Mouse (Mus musculus) embryonic fibroblast, embryonic 13.5 days (primary cell): ENCODE measurements around the gene Cfap157.

ENCODE experiments used
- CTCF ChIP-seq: IDR thresholded peaks from 2 replicates; pipeline ENCODE4 v1.5.1; 2011; ENCODE audit warnings: mild to moderate bottlenecking, control low read depth, low read length, moderate library complexity, borderline replicate concordance; ENCODE audit not compliant: insufficient read depth
- POLR2A ChIP-seq: IDR thresholded peaks from 2 replicates; pipeline ENCODE4 v1.6.1; 2011; ENCODE audit warnings: low read depth, mild to moderate bottlenecking, control low read depth, low read length, moderate library complexity

DNA sequence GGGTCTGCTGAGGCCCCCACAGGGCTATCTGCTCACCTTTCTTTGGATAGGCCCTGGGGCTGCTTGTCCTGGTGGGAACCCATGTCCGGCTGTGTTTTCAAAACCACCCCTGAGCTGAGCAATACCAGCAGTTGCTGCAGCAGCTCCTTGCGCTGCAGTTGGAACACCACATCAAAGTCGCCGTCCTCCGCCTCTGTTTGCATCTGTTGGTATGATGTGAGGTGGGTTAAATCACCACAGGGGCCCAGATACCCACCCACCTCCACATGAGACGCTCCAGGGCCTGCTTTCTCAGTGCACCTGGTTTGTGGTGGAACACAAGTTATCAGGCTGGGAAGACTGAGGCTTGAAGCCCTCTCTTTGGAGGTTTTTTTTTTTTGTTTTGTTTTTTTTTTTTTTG is 6.1 kb downstream of the Cfap157 start:
- no peak for TF ChIP-seq CTCF
- TF ChIP-seq POLR2A, result no peak
